Mouse (Mus musculus): Measurements from ENCODE around the gene Fam98a. TPM values are rescaled to one million over a fixed set of nuclear protein-coding genes. Genes with fewer than 3 reads are reported as not detected.

The Fam98a gene
- 23.8 and 24.9 TPM in 2 replicates for polyA plus RNA-seq (2015; fragmentation: Nextera tagmentation; extraction: Ambion mirVana)

DNA sequence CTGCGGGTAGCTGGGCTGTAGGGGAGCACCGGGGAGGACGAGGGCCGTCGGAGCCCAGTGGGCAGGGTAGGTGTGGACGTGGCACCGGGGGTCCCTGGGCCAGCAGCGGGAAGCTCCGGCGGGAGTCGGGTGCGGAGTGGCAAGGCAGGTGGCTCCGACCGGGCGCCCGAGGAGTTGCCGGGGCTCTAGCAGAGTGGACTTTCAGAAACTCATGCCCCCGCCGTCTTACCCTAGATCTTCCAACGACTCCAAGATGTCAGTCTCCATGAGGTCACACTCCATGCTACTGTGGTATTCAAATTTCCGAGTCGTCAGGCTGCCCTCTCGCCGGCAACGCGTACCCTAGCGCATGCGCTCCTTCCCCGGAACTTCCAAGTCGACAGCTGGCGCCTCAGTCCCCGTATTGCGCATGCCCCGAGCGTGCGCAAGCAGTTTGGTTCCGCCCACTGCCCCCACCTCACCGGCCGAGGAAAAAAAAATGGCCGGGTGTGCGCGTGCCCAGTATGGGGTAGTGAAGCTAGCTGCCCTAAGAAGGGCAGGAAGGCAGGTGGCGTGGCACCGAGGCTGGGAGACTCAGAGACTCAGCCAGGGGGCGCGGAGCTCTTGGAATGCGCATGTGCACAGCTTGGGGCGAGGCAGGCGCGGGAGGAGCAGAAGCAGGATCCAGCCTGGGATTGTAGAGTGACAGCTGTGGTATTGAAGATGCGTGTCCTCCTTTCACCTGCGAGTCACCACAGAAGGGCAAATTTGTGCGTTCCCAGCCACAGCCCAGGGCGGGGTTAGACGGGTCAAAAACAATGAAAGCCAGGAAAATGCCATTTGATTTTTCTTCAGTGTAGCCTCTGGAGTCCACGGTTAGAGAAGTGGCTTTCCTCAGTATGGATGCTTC is at the start of gene Fam98a:
TSS of gene Fam98a (minus strand) at position 435 of the 889 bp plus-strand sequence.
- no peaks in the 10 kb centered on the region for H3K36me3 ChIP-seq
- no peaks in the 10 kb centered on the region for H3K4me1 ChIP-seq (replicated peaks)
- peak; percentile 99 for ATAC-seq
- peak within 1 kb of the TSS; percentile 84 for H3K4me2 ChIP-seq (replicated peaks)
- WGBS, result under 1% methylated on average over 55 of the region's 56 CpGs
- H3K27me3 ChIP-seq (replicated peaks), result no peaks in the 10 kb centered on the region
- H3K27ac ChIP-seq, result 0 out of 2 replicates have a peak within 1 kb of the TSS, but pooled peaks have one; percentile 33
- H3K9me3 ChIP-seq, result no peaks in the 10 kb centered on the region
- H3K9ac ChIP-seq, result peak within 1 kb of the TSS; percentile 84
- H3K4me3 ChIP-seq (replicated peaks), result peak within 1 kb of the TSS; percentile 88

DNA sequence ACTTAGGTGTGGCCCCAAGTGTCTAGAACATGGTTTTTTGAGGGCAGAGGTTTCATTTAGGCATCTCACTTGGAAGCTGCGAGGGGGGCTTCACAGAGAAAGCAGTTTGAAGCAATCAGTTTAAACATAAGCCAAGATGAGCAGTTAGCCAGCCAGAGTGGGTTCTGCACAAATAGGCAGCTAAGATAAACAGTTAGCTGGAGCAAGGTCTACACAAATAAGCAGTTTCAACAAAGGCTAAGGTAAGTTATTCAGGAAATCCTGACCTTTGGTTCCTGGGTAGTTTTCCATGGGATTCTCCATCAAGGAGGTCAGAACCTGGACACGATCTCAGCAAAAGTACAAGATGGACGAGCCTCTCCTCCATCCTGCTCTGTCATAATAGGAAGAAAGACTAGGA is 46.9 kb upstream of the Fam98a start:
- no peaks in the 10 kb centered on the region for H3K27me3 ChIP-seq (replicated peaks)
- H3K9ac ChIP-seq, result no peak overlapping the region
- ATAC-seq, result no peak
- no peak overlapping the region for H3K4me3 ChIP-seq (replicated peaks)
- 50% methylated on average over 3 of the region's 3 CpGs for WGBS
- no peaks in the 10 kb centered on the region for H3K4me1 ChIP-seq (replicated peaks)
- H3K36me3 ChIP-seq, result no peaks in the 10 kb centered on the region
- H3K27ac ChIP-seq, result no peak overlapping the region
- no peaks in the 10 kb centered on the region for H3K9me3 ChIP-seq
- no peak overlapping the region for H3K4me2 ChIP-seq (replicated peaks)

DNA sequence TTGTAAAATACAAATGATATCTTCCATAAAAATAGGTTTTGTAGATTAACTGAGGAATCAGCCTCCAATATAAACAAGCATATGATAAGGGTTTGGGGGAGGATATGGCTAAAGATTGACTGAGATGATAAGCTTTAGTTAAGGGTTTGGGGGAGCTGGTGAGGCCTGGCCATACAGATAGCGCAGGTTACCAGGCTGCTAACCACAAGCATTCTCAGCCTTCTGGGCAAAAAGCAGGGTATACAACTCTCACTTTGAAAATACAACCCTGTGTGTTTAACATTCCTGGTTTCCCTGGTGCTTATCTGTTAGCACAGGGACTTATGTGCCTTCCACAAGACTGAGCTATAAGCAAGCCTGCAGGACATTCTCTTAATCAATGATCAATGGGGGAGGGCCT is 31.0 kb upstream of the Fam98a start:
- whole genome bisulfite sequencing, result 79% methylated on average over 1 of the region's 1 CpGs
- Histone ChIP-seq H3K9ac (no peak overlapping the region), H3K36me3 (no peaks in the 10 kb centered on the region), H3K27ac (no peak overlapping the region), H3K4me3 (replicated peaks) (no peak overlapping the region), H3K9me3 (no peaks in the 10 kb centered on the region), H3K4me2 (replicated peaks) (no peak overlapping the region), H3K27me3 (replicated peaks) (no peaks in the 10 kb centered on the region), H3K4me1 (replicated peaks) (no peaks in the 10 kb centered on the region)
- no peak for ATAC-seq

DNA sequence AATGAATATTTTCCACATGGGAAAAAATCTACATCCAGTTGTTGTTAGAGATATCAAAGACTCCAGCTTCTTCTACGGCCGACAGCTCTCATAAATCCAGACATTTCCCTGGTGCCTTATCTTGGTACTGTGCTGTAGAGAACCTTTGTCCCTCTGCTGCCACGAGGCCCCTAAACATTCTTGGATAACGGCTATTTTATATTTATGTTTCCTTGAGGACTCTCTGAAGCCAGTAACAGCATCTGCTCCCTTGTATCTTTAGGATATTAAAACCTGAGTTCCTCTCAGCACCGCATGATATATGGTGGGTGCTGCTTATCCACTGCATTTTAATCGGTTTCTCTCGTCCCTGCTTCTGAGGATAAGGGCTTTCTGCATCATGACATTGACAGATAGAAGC is 23.9 kb upstream of the Fam98a start:
- no peaks in the 10 kb centered on the region for H3K27me3 ChIP-seq (replicated peaks)
- no peak overlapping the region for H3K4me2 ChIP-seq (replicated peaks)
- H3K9me3 ChIP-seq, result no peaks in the 10 kb centered on the region
- 47% methylated on average over 7 of the region's 7 CpGs for WGBS
- no peak overlapping the region for H3K9ac ChIP-seq
- no peaks in the 10 kb centered on the region for H3K4me1 ChIP-seq (replicated peaks)
- no peak overlapping the region for H3K27ac ChIP-seq
- peak; percentile 92 for ATAC-seq
- H3K36me3 ChIP-seq, result no peaks in the 10 kb centered on the region
- H3K4me3 ChIP-seq (replicated peaks), result no peak overlapping the region

DNA sequence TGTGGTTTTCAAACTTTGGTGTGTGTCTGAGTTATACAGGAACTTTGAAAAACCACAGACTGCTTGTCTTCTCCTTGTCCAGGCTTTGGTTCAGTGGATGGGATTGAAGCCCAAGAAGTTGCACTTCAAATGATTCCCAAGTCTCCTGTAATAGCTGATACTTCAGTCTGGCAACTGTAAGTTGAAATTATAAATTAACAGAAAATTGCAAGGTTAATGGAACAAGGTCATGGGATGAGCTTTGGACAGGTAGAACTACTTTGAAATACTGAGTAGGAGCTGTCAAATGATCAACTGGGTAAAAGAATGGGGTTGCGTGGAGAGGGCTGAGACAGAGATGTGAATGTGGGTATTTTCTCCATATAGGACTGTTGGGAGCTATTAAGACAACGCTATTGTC is 6.3 kb upstream of the Fam98a start:
- Histone ChIP-seq H3K4me1 (replicated peaks) (no peaks in the 10 kb centered on the region), H3K27me3 (replicated peaks) (no peaks in the 10 kb centered on the region), H3K4me2 (replicated peaks) (no peak overlapping the region), H3K27ac (no peak overlapping the region), H3K9ac (no peak overlapping the region), H3K9me3 (no peaks in the 10 kb centered on the region), H3K4me3 (replicated peaks) (no peak overlapping the region), H3K36me3 (no peaks in the 10 kb centered on the region)
- WGBS, result 87% methylated on average over 2 of the region's 2 CpGs
- no peak for ATAC-seq

DNA sequence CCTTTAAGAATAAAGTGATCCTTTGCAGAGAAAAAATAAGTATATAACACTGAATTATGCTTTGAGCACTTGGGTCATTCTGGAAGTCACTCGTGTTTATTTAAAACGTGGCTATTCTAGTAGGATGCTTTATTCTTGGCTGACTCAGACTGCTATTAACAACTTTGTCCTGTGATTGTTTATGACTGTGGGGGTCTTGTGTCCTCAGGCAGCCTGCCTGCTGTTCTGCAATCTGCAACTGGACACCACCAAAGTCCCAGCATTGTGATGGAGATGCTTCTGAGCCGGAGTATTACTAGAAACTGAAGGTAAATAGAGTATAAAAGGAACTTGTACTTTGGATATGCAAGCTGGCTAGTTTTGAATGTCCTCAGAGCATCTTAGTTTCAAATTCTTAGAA is 5.3 kb upstream of the Fam98a start:
- no peaks in the 10 kb centered on the region for H3K27me3 ChIP-seq (replicated peaks)
- no peak overlapping the region for H3K9ac ChIP-seq
- H3K4me1 ChIP-seq (replicated peaks), result no peaks in the 10 kb centered on the region
- H3K4me2 ChIP-seq (replicated peaks), result no peak overlapping the region
- no peak for ATAC-seq
- no peak overlapping the region for H3K27ac ChIP-seq
- no peaks in the 10 kb centered on the region for H3K9me3 ChIP-seq
- 33% methylated on average over 3 of the region's 3 CpGs for WGBS
- no peaks in the 10 kb centered on the region for H3K36me3 ChIP-seq
- H3K4me3 ChIP-seq (replicated peaks), result no peak overlapping the region

DNA sequence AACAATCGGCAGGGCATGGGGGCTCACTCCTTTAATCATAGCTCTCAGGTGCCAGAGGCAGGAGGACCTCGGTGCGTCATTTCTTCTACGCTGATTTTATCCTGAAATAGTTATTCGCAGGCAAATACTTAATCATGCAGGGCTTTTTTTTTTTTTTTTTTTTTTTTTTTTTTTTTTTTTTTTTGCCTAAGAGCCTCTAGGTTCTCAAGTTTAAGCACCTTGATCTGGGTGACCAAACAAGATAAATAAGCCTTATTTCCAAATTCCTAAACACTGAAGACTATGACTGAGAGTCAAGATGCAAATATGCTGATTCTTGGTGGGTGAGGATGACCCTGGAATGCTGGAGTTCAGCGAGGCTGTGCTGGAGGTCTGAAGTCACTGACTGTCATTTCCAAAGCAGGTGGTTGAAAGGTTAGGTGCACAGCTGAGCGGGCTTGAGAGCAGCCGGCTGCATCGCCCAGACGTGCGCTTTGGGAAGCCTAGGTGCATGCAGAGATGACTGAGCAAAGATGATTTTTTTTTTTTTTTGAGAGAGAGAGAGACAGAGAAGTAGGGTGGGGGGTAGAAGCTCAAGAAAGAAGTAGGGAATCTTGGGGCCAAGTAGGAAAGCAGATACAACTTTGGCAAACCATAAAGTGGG is 854 bp downstream of the Fam98a start:
- peak overlapping the region; percentile 88 for H3K4me3 ChIP-seq (replicated peaks)
- H3K36me3 ChIP-seq, result no peaks in the 10 kb centered on the region
- H3K9me3 ChIP-seq, result no peaks in the 10 kb centered on the region
- WGBS, result 37% methylated on average over 11 of the region's 11 CpGs
- H3K27me3 ChIP-seq (replicated peaks), result no peaks in the 10 kb centered on the region
- H3K27ac ChIP-seq, result no peak overlapping the region
- no peaks in the 10 kb centered on the region for H3K4me1 ChIP-seq (replicated peaks)
- peak overlapping the region; percentile 84 for H3K9ac ChIP-seq
- ATAC-seq, result peak; percentile 16
- peak overlapping the region; percentile 81 for H3K4me2 ChIP-seq (replicated peaks)

DNA sequence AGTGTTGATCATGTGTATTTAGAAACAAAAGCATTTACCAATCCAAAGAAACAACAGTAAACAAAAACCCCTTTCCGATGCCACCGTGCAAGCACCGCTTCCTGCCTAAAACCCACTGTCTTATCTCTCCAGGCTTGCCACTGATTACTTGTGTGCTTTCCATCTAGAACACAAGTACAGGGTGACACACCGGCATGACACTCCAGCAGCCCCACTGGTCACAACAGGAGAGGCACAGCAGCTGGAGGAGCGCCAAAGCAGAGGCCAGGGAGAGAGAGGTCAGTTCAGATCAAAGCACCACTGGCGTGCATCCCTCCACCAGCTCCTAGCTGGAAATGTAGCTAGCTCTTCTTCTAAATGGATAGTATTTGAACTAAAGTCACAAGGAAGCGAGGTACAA is 7.5 kb downstream of the Fam98a start:
- Histone ChIP-seq H3K9me3 (no peaks in the 10 kb centered on the region), H3K9ac (no peak overlapping the region), H3K4me3 (replicated peaks) (no peak overlapping the region), H3K4me1 (replicated peaks) (no peaks in the 10 kb centered on the region), H3K4me2 (replicated peaks) (no peak overlapping the region), H3K27me3 (replicated peaks) (no peaks in the 10 kb centered on the region), H3K36me3 (no peaks in the 10 kb centered on the region; the same call in 1 of the 2 replicates), H3K27ac (no peak overlapping the region)
- no peak for ATAC-seq
- WGBS, result 85% methylated on average over 7 of the region's 7 CpGs

DNA sequence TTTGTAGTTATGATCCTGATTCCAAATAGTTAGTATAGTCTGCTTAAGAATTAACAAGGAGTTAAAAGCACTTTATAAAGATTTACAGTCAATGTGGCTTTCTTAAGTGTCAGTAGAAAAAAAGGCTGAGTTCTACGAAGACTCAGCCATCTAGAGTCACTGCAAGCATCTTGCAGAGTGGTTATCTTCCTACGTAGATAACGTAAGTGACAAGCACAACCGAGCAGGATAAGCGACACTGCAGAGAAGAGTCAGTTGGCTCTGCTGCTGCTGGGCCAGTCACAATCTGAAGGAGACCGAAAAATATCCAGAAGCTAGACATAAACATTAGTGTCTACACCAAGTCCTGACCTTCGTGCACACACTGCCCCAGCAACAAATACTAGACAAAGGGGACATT is 8.3 kb downstream of the Fam98a start:
- Histone ChIP-seq H3K4me2 (replicated peaks) (no peak overlapping the region), H3K9me3 (no peaks in the 10 kb centered on the region), H3K4me3 (replicated peaks) (no peak overlapping the region), H3K36me3 (no peaks in the 10 kb centered on the region; the same call in 1 of the 2 replicates), H3K27ac (no peak overlapping the region), H3K9ac (no peak overlapping the region), H3K4me1 (replicated peaks) (no peaks in the 10 kb centered on the region), H3K27me3 (replicated peaks) (no peaks in the 10 kb centered on the region)
- 67% methylated on average over 7 of the region's 7 CpGs for WGBS
- ATAC-seq, result no peak

DNA sequence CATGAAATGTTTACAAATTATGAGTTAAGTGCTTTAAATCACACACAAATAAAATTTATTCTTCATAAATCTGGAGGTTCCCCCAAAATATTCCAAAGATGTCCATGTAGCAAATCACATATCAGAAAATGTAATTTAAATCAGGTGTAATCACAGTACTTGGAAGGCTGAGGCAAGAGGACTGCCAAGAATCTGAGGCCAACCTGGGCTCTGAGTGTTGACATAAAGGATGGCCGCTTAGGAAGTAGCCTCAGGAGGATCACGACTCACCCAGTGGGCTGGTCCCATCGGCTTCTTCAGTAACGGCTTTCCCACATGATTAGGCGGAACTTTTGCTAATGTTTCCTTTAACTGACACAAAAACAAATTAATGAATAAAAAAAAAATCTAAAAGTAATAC is 11.9 kb downstream of the Fam98a start:
- Histone ChIP-seq H3K4me1 (replicated peaks) (no peaks in the 10 kb centered on the region), H3K4me3 (replicated peaks) (no peak overlapping the region), H3K27ac (no peak overlapping the region), H3K9ac (no peak overlapping the region), H3K9me3 (no peaks in the 10 kb centered on the region), H3K27me3 (replicated peaks) (no peaks in the 10 kb centered on the region), H3K36me3 (peaks cover 3% of the 10 kb centered on the region), H3K4me2 (replicated peaks) (no peak overlapping the region)
- WGBS, result 66% methylated on average over 5 of the region's 5 CpGs
- ATAC-seq, result no peak

DNA sequence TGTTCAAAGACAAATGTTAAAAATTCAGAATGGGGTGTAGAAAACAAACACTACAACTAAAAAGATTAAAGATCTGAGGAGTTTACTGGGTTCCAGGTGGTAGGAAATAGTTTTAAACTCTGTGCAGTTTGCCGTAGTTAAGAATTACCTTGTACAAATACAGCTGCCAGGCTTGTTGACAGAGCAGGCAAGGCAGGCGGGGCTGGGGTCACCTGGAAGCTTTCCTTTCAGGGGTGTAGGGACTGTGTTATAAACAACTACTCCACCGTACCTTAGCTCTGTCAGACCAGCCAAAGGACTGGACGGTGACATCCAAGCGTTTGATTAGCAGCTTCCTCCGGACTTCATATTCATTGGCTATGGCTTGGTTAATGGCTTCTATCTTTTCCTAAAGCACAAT is 12.6 kb downstream of the Fam98a start:
- Histone ChIP-seq H3K9me3 (no peaks in the 10 kb centered on the region), H3K4me3 (replicated peaks) (no peak overlapping the region), H3K4me1 (replicated peaks) (no peaks in the 10 kb centered on the region), H3K27me3 (replicated peaks) (no peaks in the 10 kb centered on the region), H3K4me2 (replicated peaks) (no peak overlapping the region), H3K36me3 (peaks cover 3% of the 10 kb centered on the region), H3K27ac (no peak overlapping the region), H3K9ac (no peak overlapping the region)
- peak; percentile 86 for ATAC-seq
- 44% methylated on average over 6 of the region's 6 CpGs for WGBS

DNA sequence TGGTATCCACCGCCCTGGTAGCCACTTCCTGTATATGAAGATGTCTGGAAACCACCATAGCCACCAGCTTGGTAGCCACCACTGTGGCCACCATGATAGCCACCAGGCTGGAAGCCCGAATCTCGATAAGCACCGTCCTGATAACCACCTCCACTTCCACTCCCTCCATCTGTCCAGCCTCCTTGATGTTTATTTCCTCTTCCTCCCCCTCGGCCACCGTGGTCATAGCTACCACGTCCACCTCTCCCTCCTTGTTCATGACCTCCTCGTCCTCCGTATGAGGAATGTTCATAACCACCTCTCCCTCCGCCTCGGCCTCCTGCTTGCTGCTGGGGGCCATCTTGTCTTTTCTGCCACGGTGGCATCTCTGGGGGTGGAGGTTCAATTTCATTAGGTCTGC is 13.3 kb downstream of the Fam98a start:
- Histone ChIP-seq H3K27ac (no peak overlapping the region), H3K4me1 (replicated peaks) (no peaks in the 10 kb centered on the region), H3K4me2 (replicated peaks) (no peak overlapping the region), H3K9ac (no peak overlapping the region), H3K36me3 (peaks cover 3% of the 10 kb centered on the region), H3K9me3 (no peaks in the 10 kb centered on the region), H3K27me3 (replicated peaks) (no peaks in the 10 kb centered on the region), H3K4me3 (replicated peaks) (no peak overlapping the region)
- ATAC-seq, result no peak
- WGBS, result 74% methylated on average over 12 of the region's 12 CpGs
